Mouse (Mus musculus) lung, embryonic 14.5 days (tissue): ENCODE data around the gene Rhbdf1. TPM values are rescaled to one million over a fixed set of nuclear protein-coding genes. Genes with fewer than 3 reads are reported as not detected.
"Not testable (repeated sequence)": the region's sequence is repeated elsewhere in the genome, so short reads cannot be mapped to it uniquely, and the experiment has no call there.

Experiments
- ATAC-seq: fragments of 200-750 bp; cut with Nextera tagmentation; 2 replicates; pipeline ENCODE4 v1.8.0; 2017; ENCODE audit warnings: mild to moderate bottlenecking, moderate TSS enrichment, moderate library complexity; ENCODE audit not compliant: insufficient read depth
- DNase-seq: peaks from one replicate; pipeline ENCODE4 v3.0.0-alpha.2; 2015
- H3K27ac ChIP-seq: fragments of 300-500 bp; sonication (generic); 2 replicates; pipeline ENCODE4 v1.5.1; 2014; ENCODE audit warnings: low read depth, mild to moderate bottlenecking, moderate library complexity
- H3K27me3 ChIP-seq: fragments of 300-500 bp; sonication (generic); 2 replicates; pipeline ENCODE4 v1.6.1; 2014; ENCODE audit warnings: low read length, control low read depth; ENCODE audit not compliant: insufficient read depth
- H3K36me3 ChIP-seq: fragments of 300-500 bp; sonication (generic); 2 replicates; pipeline ENCODE4 v1.6.1; 2014; ENCODE audit warnings: control low read depth; ENCODE audit not compliant: insufficient read depth
- H3K4me1 ChIP-seq: fragments of 300-500 bp; sonication (generic); 2 replicates; pipeline ENCODE4 v1.6.1; 2014; ENCODE audit warnings: antibody characterized with exemption, control low read depth; ENCODE audit not compliant: insufficient read depth
- H3K4me2 ChIP-seq: fragments of 300-500 bp; sonication (generic); 2 replicates; pipeline ENCODE4 v1.6.1; 2014; ENCODE audit warnings: mild to moderate bottlenecking
- H3K4me3 ChIP-seq: fragments of 300-500 bp; sonication (generic); 2 replicates; pipeline ENCODE4 v1.5.1; 2014; ENCODE audit warnings: low read depth, low read length
- H3K9ac ChIP-seq: fragments of 300-500 bp; sonication (generic); 2 replicates; pipeline ENCODE4 v1.6.1; 2014
- H3K9me3 ChIP-seq: fragments of 300-500 bp; sonication (generic); 2 replicates; pipeline ENCODE4 v1.6.1; 2016; ENCODE audit warnings: low read depth, low read length, control low read depth
- CTCF ChIP-seq: IDR thresholded peaks from 2 replicates; pipeline ENCODE4 v1.5.1; 2016; ENCODE audit warnings: antibody characterized with exemption, low read depth
- WGBS: fragments of 180-500 bp; shearing (Covaris S2); extraction: QIAGEN DNeasy Blood & Tissue Kit; methylation state at CpG from one replicate; pipeline ENCODE4 v1.1.7; 2014; 5-methylcytosine and 5-hydroxymethylcytosine counted together
- polyA plus RNA-seq: library from polyadenylated mRNA; unstranded; fragments of >200 nt; fragmentation: Nextera tagmentation; extraction: Ambion mirVana; gene quantifications from 2 replicates; pipeline ENCODE4 v1.2.1, GENCODE M21; 2014

Gene Rhbdf1
- polyA plus RNA-seq, 1 experiment from 2014 or later, result 63.9 TPM

DNA sequence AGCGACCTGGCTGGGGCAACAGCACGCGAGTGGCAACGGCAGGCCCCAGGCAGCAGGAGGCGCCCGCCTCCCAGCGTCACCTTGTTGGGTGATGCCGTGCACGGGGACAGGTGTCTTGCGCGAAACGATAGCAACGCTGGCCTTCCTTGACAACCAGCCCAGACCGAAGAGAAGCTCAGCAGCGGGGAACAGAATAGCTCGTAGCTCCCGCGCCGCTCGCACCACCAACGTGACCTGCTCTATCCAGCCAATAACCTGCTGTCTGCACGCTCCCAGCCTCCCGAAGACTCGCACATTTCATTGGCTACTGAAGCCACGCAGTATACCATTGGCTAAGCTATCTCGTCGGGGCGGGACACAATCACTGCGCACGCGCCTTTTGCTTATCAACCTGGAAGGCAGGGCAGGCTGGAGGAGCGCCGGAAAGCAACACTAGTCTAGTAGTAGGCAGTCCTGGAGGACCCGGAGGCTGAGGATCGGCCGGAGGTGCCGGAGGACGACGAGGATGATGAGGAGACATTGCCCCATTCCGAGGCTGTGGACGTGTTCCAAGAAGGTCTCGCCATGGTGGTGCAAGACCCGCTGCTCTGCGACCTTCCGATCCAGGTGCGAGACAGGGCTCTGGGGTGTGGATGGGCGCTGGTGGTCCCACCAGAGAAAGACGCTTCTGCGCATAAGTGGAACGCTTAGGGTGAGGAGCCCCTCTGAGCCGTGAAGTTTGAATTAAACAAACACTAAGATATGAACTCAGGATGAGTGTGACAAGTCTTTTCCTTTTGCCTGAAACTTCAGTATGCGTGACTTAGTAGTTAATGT, 16.8 kb downstream of the Rhbdf1 start, which contains the start of gene Snrnp25:
TSS of gene Snrnp25 (plus strand) at position 358 of the 816 bp plus-strand sequence.
- under 1% methylated on average over 52 of the region's 52 CpGs for WGBS
- DNase-seq (peak; percentile 99), ATAC-seq (peak; percentile 100)
- Histone ChIP-seq H3K27me3 (no peaks in the 10 kb centered on the region), H3K9me3 (no peaks in the 10 kb centered on the region), H3K36me3 (peaks cover 26% of the 10 kb centered on the region), H3K27ac (peak within 1 kb of the TSS; percentile 50; the same call in 1 of the 2 replicates), H3K4me1 (no peaks in the 10 kb centered on the region), H3K4me2 (peak within 1 kb of the TSS; percentile 66), H3K4me3 (peak within 1 kb of the TSS; percentile 56), H3K9ac (peak within 1 kb of the TSS; percentile 64)
- TF ChIP-seq CTCF, result peak; percentile 70

- Histone ChIP-seq H3K27me3 (no peaks in the 10 kb centered on the region), H3K9ac (no peak overlapping the region), H3K4me3 (no peak overlapping the region), H3K9me3 (no peaks in the 10 kb centered on the region), H3K27ac (no peak overlapping the region), H3K36me3 (no peaks in the 10 kb centered on the region), H3K4me1 (no peaks in the 10 kb centered on the region), H3K4me2 (no peak overlapping the region)
- WGBS, result 63% methylated on average over 11 of the region's 11 CpGs
- DNase-seq (no peak), ATAC-seq (no peak)
- TF ChIP-seq CTCF, result no peak
Observed at GRCm38 (mm10) chr11:32201922-32202685, 20.0 kb downstream of the Rhbdf1 start.

DNA sequence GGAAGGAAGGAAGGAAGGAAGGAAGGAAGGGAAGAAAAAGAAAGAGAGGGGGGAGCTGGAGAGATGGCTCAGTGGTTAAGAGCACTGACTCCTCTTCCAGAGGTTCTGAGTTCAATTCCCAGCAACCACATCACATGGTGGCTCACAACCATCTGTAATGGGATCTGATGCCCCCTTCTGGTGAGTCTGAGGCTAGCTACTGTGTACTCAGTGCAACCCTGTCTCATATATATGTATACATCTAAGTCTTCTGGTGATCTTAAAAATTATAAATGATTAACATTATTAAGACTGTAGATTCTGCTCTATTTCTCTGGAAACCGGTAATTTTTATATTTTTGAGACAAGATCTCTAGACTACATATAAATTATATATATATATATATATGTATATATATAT, 21.1 kb downstream of the Rhbdf1 start:
- H3K36me3 ChIP-seq, H3K4me1 ChIP-seq, H3K27me3 ChIP-seq, H3K9me3 ChIP-seq, H3K27ac ChIP-seq, H3K4me2 ChIP-seq, ATAC-seq, DNase-seq, H3K4me3 ChIP-seq, H3K9ac ChIP-seq: not testable (repeated sequence)
- peak; percentile 34 for TF ChIP-seq CTCF
- WGBS, result 50% methylated on average over 1 of the region's 1 CpGs

- no peak within 1 kb of the TSS for H3K4me3 ChIP-seq
- H3K27me3 ChIP-seq, result no peaks in the 10 kb centered on the region
- no peak within 1 kb of the TSS for H3K27ac ChIP-seq
- no peak for ATAC-seq
- H3K9me3 ChIP-seq, result no peaks in the 10 kb centered on the region
- H3K4me1 ChIP-seq, result no peaks in the 10 kb centered on the region
- no peak within 1 kb of the TSS for H3K4me2 ChIP-seq
- no peak for TF ChIP-seq CTCF
- H3K36me3 ChIP-seq, result no peaks in the 10 kb centered on the region
- H3K9ac ChIP-seq, result no peak within 1 kb of the TSS
- no peak for DNase-seq
- 53% methylated on average over 10 of the region's 10 CpGs for WGBS
Observed at GRCm38 (mm10) chr11:32200075-32200601, 22.0 kb downstream of the Rhbdf1 start, which contains the start of gene Il9r. Gene Il9r (minus strand): TSS chr11:32200279.

- Histone ChIP-seq H3K27me3 (no peaks in the 10 kb centered on the region), H3K9me3 (no peaks in the 10 kb centered on the region), H3K27ac (no peak overlapping the region), H3K9ac (no peak overlapping the region), H3K4me2 (no peak overlapping the region), H3K36me3 (no peaks in the 10 kb centered on the region), H3K4me1 (no peaks in the 10 kb centered on the region), H3K4me3 (no peak overlapping the region)
- no peak for TF ChIP-seq CTCF
- ATAC-seq (no peak), DNase-seq (no peak)
- 47% methylated on average over 6 of the region's 6 CpGs for WGBS
Observed at GRCm38 (mm10) chr11:32199230-32199629, 22.9 kb downstream of the Rhbdf1 start.

GRCm38 (mm10) chr11:32198256-32198955, 23.7 kb downstream of the Rhbdf1 start:
- DNase-seq (no peak), ATAC-seq (no peak)
- 67% methylated on average over 14 of the region's 14 CpGs for WGBS

More at GRCm38 (mm10) chr11:32198256-32198955, 23.7 kb downstream of the Rhbdf1 start:
- H3K4me2 ChIP-seq, result no peak overlapping the region
- no peaks in the 10 kb centered on the region for H3K9me3 ChIP-seq
- H3K36me3 ChIP-seq, result no peaks in the 10 kb centered on the region
- no peak overlapping the region for H3K9ac ChIP-seq
- H3K4me3 ChIP-seq, result no peak overlapping the region
- no peak overlapping the region for H3K27ac ChIP-seq
- TF ChIP-seq CTCF, result no peak
- H3K27me3 ChIP-seq, result no peaks in the 10 kb centered on the region
- no peaks in the 10 kb centered on the region for H3K4me1 ChIP-seq
